Mouse (Mus musculus) erythroblast, adult 5-6 weeks (primary cell): Measurements from ENCODE around the gene Gnai3. TPM values are rescaled to one million over a fixed set of nuclear protein-coding genes. Genes with fewer than 3 reads are reported as not detected.

Experiments used
- ATAC-seq: replicated peaks from 2 replicates; pipeline ENCODE4 v1.8.0; 2016; ENCODE audit warnings: moderate number of reproducible peaks, mild to moderate bottlenecking, moderate TSS enrichment, inconsistent platforms; ENCODE audit not compliant: poor library complexity, low FRiP score, severe bottlenecking
- total RNA-seq, 2 experiments: library from RNA; stranded (forward) in 1 of 2; stranded (reverse) in 1 of 2; fragments of 150-400 nt in 1 of 2; fragments of 200-764, 138-1000 nt in 1 of 2; gene quantifications; 2 replicates each; pipeline versions ENCODE4 v1.2.3 to v1.2.4; 2015 to 2017; ENCODE audit warnings: low replicate concordance in 2 of 2

Gene Gnai3
- total RNA-seq, 2 experiments from 2014 or later = 38.2 to 63.4 TPM

DNA sequence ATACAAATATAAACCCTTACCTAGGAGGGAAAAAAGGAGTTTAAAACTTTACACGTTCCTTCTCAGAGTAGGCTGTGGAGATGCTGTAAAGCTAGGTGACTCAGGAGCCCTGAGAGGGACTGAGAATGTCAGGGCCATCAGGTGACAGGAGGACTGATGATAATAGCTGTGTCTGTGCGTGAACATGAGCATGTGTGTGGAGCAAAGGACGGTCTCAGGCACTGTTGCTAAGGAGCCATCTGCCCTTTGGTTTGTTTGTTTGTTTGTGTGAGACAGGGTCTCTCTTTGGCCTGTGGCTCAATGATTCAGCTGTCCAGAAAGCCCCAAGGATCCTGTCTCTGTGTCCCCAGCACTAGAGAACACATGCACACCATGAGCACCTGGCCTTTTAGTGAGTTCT lies 24.8 kb downstream of the Gnai3 start:
- no peak for ATAC-seq

GRCm38 (mm10) chr3:108117465-108117864 lies 28.5 kb downstream of the Gnai3 start:
- ATAC-seq = no peak

DNA sequence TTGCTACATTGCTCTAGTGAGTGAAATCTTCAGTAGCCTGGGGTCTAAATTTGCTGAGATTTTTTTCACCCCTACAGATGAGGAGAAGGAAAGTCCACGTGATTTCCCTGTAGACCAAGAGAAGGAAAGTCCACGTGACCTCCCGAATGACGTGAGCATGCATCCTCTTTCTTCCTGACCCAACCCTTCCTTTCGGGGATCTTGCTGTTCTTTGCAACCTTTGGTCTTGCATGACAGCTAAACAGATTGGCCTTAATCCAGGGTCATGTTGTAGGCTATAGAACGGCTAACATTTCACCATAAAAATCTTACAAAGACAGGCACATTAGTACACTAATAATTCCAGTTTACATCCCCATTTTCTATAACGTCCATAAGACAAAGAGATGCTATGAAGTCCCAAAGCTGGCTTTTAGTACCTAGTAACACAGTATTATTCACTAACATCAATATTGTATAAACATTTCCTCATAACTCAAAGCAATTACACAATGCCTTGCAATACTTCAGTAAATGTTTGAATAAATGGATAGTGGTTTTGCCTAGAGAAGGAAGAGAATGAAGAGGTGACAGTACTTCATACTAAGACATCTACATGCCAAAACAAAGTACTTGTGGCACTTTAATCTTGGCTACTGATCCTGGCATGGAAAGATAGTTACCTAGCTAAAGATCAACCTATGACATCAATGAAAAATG lies 32.2 kb downstream of the Gnai3 start:
- no peak for ATAC-seq

DNA sequence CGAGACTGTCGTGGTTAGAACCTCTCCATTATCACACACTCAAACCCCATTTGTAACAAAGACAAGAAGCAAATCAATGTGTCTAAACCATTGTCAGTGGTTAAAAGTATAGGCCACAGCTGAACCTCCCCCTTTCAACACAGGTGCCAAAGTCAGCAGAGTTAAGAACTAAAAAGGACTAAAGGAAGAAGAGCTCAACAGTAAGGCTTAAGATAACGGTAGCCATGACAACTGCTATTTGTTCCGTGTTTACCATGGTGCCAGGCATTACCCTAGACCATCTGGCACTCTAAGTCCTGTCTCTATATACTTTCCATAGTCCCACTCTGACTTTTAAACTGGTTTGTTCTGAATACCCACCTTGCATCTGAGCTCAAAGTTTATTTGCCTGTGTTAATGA lies 33.3 kb downstream of the Gnai3 start:
- ATAC-seq = no peak

DNA sequence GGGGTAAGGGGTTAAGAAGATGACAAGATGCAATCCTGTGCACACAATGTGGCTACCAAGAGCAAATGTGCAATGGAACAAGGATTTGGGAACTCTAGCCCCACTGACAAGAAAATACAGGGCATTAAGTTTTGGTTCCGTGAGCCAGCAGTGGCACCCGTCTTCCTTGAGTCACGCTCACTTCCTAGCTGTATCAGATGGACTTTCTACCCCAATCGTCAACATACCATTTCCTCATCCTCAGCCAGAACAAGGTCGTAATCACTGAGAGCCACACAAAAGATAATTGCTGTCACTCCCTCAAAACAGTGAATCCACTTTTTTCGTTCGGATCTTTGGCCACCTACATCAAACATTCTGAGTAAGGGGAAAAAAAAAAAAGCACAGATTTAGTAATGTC lies 33.7 kb downstream of the Gnai3 start:
- ATAC-seq = no peak

- no peak for ATAC-seq
Observed at GRCm38 (mm10) chr3:108111320-108111719, 34.6 kb downstream of the Gnai3 start.

- no peak for ATAC-seq
Observed at GRCm38 (mm10) chr3:108105281-108105680, 40.7 kb downstream of the Gnai3 start.

DNA sequence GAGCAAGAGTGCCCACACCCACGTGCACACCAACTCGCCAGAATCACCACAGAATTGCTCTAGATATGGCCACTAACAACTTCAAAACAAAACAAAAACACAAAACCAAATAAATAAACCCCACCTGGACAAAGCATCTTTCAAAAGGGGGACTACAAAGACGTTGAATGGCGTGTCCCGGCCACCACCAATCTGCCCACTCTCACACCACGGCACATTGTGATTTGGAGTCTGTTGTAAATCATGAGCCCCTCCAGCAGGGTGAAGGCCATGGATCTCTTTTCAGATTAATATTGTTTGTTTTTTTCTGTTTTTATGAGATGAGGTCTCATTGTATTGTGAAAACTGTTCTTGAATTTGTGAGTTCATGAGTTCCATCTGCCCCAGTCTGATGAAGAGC lies 43.9 kb downstream of the Gnai3 start:
- ATAC-seq = no peak

GRCm38 (mm10) chr3:108101594-108101993 lies 44.4 kb downstream of the Gnai3 start:
- no peak for ATAC-seq

GRCm38 (mm10) chr3:108098316-108098715 lies 47.6 kb downstream of the Gnai3 start:
- ATAC-seq = 0 out of 2 replicates have a peak, but pooled peaks have one; percentile 28

GRCm38 (mm10) chr3:108097656-108098055 lies 48.3 kb downstream of the Gnai3 start:
- ATAC-seq = no peak

DNA sequence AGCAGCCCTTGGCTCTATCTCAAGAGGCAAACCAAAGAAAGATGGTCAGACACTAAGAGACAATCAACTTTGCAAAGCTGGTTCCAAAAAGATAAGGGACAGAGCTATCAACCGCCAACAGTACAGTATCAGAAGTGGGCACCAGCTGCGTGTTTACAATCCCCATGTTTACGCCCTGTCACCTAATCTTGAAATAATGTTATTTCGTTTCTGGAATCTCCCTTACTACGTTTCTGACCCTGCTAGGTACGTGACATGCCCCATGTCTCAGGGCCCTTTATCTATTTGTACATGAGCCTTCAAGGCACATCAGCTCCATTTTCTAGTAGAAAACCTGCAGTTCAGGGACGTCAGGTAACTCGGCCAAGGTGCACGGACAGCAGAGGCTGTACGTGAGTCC lies 49.2 kb downstream of the Gnai3 start:
- peak; percentile 67 for ATAC-seq

- ATAC-seq = peak; percentile 46
Observed at GRCm38 (mm10) chr3:108096226-108096625, 49.7 kb downstream of the Gnai3 start.

- ATAC-seq = no peak
Observed at GRCm38 (mm10) chr3:108094976-108095760, 50.8 kb downstream of the Gnai3 start.

DNA sequence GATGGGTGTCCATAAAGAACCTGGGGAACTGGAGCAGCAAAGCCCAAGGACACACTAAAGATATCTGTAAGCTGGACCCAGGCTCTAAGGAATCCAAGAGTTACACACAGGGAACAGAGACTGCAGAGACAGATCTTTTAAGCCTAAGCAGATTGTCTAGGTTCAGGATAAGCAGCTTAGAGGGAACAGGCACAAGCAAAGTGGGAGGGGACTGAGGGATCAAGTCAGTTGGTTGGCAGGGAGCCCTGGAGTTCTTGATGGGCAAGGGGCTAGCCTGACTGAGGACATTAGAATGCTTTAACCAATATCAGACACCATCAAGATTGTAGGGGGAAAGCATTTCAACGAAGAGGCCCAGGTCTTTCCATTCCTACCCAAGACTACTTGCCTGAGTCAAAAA lies 51.8 kb downstream of the Gnai3 start:
- ATAC-seq = no peak

DNA sequence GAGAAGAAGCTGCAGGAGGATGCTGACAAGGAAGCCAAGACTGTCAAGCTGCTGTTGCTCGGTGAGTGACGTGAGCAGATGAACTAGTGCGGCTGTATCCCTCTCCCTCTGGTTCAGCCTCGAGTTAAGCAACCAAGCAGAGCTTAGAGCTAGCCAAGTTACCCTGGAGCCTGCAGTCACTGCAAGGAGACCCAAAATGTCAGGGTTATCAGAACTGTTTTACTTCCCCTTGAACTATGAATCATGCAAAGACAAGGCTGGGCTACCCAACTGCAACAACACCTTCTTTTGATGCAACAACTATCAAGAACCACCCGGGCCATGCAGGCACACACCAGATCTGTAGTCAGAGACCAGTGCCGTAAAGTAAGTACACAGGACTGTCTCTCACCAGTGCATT lies 52.6 kb downstream of the Gnai3 start:
- no peak for ATAC-seq

DNA sequence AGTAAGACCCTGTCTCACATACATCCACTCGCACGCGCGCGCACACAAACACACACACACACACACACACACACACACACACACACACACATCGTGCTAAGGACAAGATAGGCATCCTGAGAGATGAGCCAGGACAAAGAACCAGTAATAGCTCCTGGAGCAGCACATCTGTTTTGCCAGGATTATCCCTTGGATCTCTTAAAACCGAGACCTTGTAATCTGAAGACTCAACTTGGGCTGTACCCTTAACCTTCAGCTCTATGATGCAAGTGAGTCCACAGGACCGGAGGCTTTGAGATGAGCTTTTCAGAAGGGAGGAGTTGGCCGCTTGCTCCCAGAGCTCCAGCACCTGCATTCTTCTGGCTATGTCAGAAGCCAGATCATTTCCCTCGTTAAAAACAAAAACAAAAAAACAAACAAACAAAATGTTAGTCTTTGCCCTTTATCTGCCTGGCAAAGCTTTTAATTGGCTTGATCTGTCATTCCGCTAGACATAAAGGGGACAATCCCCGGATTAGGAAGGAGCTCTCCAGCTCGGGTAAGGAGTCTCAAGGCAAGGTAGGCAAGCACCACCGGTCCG lies 53.3 kb downstream of the Gnai3 start, which contains the start of gene Gnat2:
Gene Gnat2 (plus strand): TSS at position 254 of the 580 bp plus-strand sequence.
- ATAC-seq = no peak

GRCm38 (mm10) chr3:108092030-108092429 lies 53.9 kb downstream of the Gnai3 start:
- ATAC-seq = no peak

- no peak for ATAC-seq
Observed at GRCm38 (mm10) chr3:108090561-108090960, 55.4 kb downstream of the Gnai3 start.

- no peak for ATAC-seq
Observed at GRCm38 (mm10) chr3:108089916-108090315, 56.0 kb downstream of the Gnai3 start.

- ATAC-seq = no peak
Observed at GRCm38 (mm10) chr3:108088842-108089380, 57.0 kb downstream of the Gnai3 start.
